Mouse (Mus musculus): ENCODE data around the gene Tbc1d19.

DNA sequence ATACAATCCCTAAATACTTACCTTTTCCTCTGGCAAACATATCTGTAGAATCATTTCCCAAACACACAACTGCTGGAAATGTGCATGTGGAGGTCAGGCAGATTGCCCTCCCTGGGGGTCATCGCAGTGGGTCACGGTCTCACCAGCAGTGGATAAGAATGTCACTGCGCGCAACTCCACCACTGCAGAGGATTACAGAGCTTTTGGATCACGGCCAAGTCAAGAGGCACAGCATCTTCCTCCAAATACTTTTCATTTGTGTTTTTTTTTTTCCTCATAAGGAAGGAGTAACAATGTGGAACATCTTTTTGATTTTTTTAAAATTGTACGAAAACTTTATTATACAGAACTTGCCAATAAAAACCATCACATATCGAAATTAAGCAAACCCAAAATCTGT lies 129.6 kb downstream of the Tbc1d19 start:
- no peak for TF ChIP-seq TAL1 (conservative IDR thresholded peaks at IDR 0.05; ENCODE audit: low read depth, low read length)
- no peak for TF ChIP-seq CTCF (IDR thresholded peaks at IDR 0.05; ENCODE audit: low read depth, low read length)
- no peak for TF ChIP-seq GATA1 (IDR thresholded peaks at IDR 0.05; ENCODE audit: borderline replicate concordance, low read length)
- TF ChIP-seq POLR2AphosphoS5 (IDR thresholded peaks at IDR 0.05; ENCODE audit: insufficient replicate concordance, low read depth, low read length): no peak
